Mouse (Mus musculus): ENCODE measurements around the gene Vps53. TPM values are rescaled to one million over a fixed set of nuclear protein-coding genes. Genes with fewer than 3 reads are reported as not detected.

The Vps53 gene
- polyA plus RNA-seq, 1 experiment from 2014 or later = 63.8 TPM

DNA sequence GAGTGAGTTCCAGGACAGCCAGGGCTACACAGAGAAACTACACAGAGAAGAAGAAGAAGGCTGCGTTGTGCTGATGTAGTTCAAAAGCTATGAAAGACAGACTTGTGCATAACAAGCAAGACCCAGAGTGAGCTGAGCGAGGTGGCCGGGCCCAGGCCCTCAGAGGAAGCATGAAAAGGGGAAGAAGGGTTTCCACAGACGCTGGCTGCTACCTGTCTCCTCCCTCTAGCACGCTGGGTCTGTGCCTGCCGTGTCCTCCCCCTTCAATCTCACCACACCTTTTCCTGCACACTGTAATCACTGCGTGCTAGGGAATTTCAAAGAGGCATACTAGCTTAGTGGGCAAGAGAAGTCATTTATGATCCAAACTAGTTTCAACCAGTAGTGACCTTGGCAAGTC lies 115.0 kb downstream of the Vps53 start:
- ATAC-seq (no peak), DNase-seq (ENCODE audit: low spot score) (no peak)
- Histone ChIP-seq H3K4me2 (ENCODE audit: low read length) (no peak overlapping the region), H3K4me3 (ENCODE audit: low read depth, low read length) (no peak overlapping the region), H3K36me3 (ENCODE audit: control insufficient read depth, insufficient read depth, low read length) (peaks cover 31% of the 10 kb centered on the region), H3K27me3 (replicated peaks; ENCODE audit: control insufficient read depth, insufficient read depth, low read length) (no peaks in the 10 kb centered on the region), H3K9ac (ENCODE audit: low read length) (no peak overlapping the region), H3K9me3 (replicated peaks; ENCODE audit: control insufficient read depth, low read length) (no peaks in the 10 kb centered on the region), H3K4me1 (ENCODE audit: control insufficient read depth, insufficient read depth, low read length) (no peaks in the 10 kb centered on the region), H3K27ac (ENCODE audit: low read depth, low read length) (no peak overlapping the region)
- 93% methylated on average over 7 of the region's 7 CpGs for WGBS

DNA sequence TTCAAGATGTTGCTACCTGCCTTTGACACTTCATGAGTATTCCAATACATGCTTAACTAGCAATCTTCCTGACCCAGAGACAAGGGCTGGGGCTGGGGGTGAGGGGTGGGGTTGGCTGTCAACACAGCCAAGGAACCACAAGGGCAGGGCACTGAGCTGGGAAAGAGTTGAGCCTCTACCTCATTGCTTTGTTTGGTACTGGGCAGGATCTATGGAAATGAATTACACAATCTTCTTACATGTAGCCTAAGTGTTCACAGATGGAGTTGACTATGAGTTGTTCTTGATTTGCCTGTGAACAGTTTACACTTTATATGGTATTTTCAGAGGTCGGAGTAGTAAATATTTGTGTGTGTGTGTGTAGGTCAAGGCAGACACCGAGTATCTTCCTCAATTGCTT lies 118.5 kb downstream of the Vps53 start:
- Histone ChIP-seq H3K36me3 (ENCODE audit: control insufficient read depth, insufficient read depth, low read length) (peaks cover 27% of the 10 kb centered on the region), H3K4me3 (ENCODE audit: low read depth, low read length) (no peak overlapping the region)
- 98% methylated on average over 2 of the region's 2 CpGs for WGBS

DNA sequence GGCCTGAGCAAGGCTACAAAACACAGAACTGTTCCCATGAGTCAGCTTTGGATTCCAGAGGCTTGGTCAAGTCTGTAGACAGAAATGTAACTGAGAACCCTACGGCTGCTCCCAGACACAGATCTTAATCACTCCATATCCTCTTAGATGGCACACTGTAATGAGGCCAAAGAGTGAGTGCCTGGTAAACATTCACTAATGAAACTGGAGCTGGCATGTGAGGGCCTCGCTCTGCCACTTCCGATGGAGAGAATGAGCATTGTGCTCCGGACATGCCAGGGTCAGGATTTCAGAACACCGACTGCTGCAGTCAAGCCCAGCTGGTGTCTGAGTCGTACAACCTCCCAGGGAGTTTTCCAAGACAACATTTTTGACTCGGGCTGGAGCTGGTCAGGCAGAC lies 119.5 kb downstream of the Vps53 start:
- no peak overlapping the region for H3K9ac ChIP-seq (ENCODE audit: low read length)
- H3K36me3 ChIP-seq (ENCODE audit: control insufficient read depth, insufficient read depth, low read length) = peaks cover 25% of the 10 kb centered on the region
- H3K4me2 ChIP-seq (ENCODE audit: low read length) = no peak overlapping the region
- WGBS = 89% methylated on average over 7 of the region's 7 CpGs
- no peaks in the 10 kb centered on the region for H3K4me1 ChIP-seq (ENCODE audit: control insufficient read depth, insufficient read depth, low read length)
- H3K4me3 ChIP-seq (ENCODE audit: low read depth, low read length) = no peak overlapping the region
- H3K9me3 ChIP-seq (replicated peaks; ENCODE audit: control insufficient read depth, low read length) = no peaks in the 10 kb centered on the region
- ATAC-seq = no peak
- no peak overlapping the region for H3K27ac ChIP-seq (ENCODE audit: low read depth, low read length)
- DNase-seq (ENCODE audit: low spot score) = no peak
- H3K27me3 ChIP-seq (replicated peaks; ENCODE audit: control insufficient read depth, insufficient read depth, low read length) = no peaks in the 10 kb centered on the region

More for the DNA sequence above, 118.5 kb downstream of the Vps53 start:
- Histone ChIP-seq H3K27me3 (replicated peaks; ENCODE audit: control insufficient read depth, insufficient read depth, low read length) (no peaks in the 10 kb centered on the region), H3K4me2 (ENCODE audit: low read length) (no peak overlapping the region), H3K9me3 (replicated peaks; ENCODE audit: control insufficient read depth, low read length) (no peaks in the 10 kb centered on the region), H3K9ac (ENCODE audit: low read length) (no peak overlapping the region), H3K27ac (ENCODE audit: low read depth, low read length) (no peak overlapping the region), H3K4me1 (ENCODE audit: control insufficient read depth, insufficient read depth, low read length) (no peaks in the 10 kb centered on the region)
- no peak for DNase-seq (ENCODE audit: low spot score)
- no peak for ATAC-seq

DNA sequence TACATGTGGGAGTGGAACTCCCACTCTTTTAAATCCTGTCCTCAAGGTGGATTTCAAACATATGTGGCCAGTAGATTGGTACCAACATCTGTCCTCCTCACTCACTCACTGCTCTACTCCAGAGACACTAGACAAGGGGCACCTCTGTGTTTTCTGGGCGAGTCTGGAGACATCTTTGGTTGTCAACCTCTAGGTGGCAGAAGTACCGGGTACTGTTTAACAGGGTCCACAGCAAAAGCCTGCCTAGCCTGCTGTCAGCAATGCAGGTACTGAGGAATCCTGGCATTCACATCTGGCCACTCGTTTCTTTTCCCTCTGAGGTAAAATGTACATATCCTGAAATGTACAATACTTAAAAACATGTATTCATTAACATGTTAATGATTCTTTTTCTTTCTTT lies 123.0 kb downstream of the Vps53 start:
- H3K4me2 ChIP-seq (ENCODE audit: low read length) = no peak overlapping the region
- no peaks in the 10 kb centered on the region for H3K9me3 ChIP-seq (replicated peaks; ENCODE audit: control insufficient read depth, low read length)
- peaks cover 13% of the 10 kb centered on the region; the same call in 1 of the 2 replicates for H3K36me3 ChIP-seq (ENCODE audit: control insufficient read depth, insufficient read depth, low read length)
- DNase-seq (ENCODE audit: low spot score) = peak; percentile 38
- H3K27ac ChIP-seq (ENCODE audit: low read depth, low read length) = no peak overlapping the region
- H3K4me3 ChIP-seq (ENCODE audit: low read depth, low read length) = no peak overlapping the region
- ATAC-seq = no peak
- 24% methylated on average over 3 of the region's 3 CpGs for WGBS
- no peak overlapping the region for H3K9ac ChIP-seq (ENCODE audit: low read length)
- H3K4me1 ChIP-seq (ENCODE audit: control insufficient read depth, insufficient read depth, low read length) = no peaks in the 10 kb centered on the region
- H3K27me3 ChIP-seq (replicated peaks; ENCODE audit: control insufficient read depth, insufficient read depth, low read length) = no peaks in the 10 kb centered on the region

DNA sequence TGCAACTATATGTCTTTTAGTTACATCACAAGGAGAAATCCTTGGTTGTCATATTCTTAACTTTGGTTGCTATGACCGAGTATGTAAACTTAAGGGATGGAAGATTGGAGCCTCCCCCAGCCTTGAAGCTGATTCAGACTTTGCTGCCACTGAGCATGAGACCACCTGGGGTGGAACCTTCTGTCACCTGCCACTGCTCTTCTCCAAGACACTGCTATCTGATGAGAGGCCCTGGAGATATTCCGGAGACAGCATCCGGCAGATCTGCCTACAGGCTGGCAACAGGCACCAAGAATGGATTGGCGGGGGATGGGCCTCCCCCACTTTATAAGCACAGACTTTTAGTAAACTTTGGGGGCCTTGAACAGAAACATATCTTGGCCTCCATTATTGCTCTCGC lies 127.0 kb downstream of the Vps53 start:
- H3K9ac ChIP-seq (ENCODE audit: low read length) = no peak overlapping the region
- H3K27ac ChIP-seq (ENCODE audit: low read depth, low read length) = no peak overlapping the region
- H3K4me2 ChIP-seq (ENCODE audit: low read length) = no peak overlapping the region
- 97% methylated on average over 5 of the region's 5 CpGs for WGBS
- no peaks in the 10 kb centered on the region for H3K36me3 ChIP-seq (ENCODE audit: control insufficient read depth, insufficient read depth, low read length)
- H3K4me3 ChIP-seq (ENCODE audit: low read depth, low read length) = no peak overlapping the region
- no peak for ATAC-seq
- no peak for DNase-seq (ENCODE audit: low spot score)
- no peaks in the 10 kb centered on the region for H3K27me3 ChIP-seq (replicated peaks; ENCODE audit: control insufficient read depth, insufficient read depth, low read length)
- H3K4me1 ChIP-seq (ENCODE audit: control insufficient read depth, insufficient read depth, low read length) = no peaks in the 10 kb centered on the region
- H3K9me3 ChIP-seq (replicated peaks; ENCODE audit: control insufficient read depth, low read length) = no peaks in the 10 kb centered on the region

DNA sequence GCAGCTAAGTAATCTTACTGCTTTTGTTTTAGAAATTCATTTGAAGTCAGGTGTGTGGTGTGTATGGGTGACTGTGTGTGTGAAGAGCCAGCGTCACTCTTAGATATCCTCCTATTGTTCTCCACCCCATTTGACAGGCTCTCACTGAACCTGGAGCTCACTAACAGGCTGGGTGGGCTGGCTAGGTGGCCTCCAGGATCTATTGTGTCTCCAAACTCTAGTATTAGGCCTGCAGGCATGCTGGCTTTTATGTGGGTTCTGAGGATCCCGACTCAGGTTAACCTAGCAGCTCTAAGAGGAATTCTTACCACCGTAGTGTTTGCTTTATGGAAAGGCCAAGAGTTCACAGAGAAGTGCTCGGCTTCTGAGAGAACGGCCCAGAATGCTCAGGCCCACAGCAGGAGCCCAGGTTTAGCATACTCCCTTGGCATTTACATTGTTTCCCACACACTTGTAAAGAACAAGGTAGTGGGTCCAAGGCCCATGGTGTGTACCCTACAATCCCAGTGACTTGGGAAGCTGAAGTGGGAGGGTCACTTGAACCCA lies 128.4 kb downstream of the Vps53 start:
- H3K4me1 ChIP-seq (ENCODE audit: control insufficient read depth, insufficient read depth, low read length) = no peaks in the 10 kb centered on the region
- H3K36me3 ChIP-seq (ENCODE audit: control insufficient read depth, insufficient read depth, low read length) = peaks cover 7% of the 10 kb centered on the region
- no peaks in the 10 kb centered on the region for H3K9me3 ChIP-seq (replicated peaks; ENCODE audit: control insufficient read depth, low read length)
- no peaks in the 10 kb centered on the region for H3K27me3 ChIP-seq (replicated peaks; ENCODE audit: control insufficient read depth, insufficient read depth, low read length)
- WGBS = 38% methylated on average over 5 of the region's 5 CpGs
- ATAC-seq (no peak), DNase-seq (ENCODE audit: low spot score) (no peak)
- no peak overlapping the region for H3K9ac ChIP-seq (ENCODE audit: low read length)
- H3K4me3 ChIP-seq (ENCODE audit: low read depth, low read length) = no peak overlapping the region
- H3K27ac ChIP-seq (ENCODE audit: low read depth, low read length) = no peak overlapping the region
- H3K4me2 ChIP-seq (ENCODE audit: low read length) = no peak overlapping the region

DNA sequence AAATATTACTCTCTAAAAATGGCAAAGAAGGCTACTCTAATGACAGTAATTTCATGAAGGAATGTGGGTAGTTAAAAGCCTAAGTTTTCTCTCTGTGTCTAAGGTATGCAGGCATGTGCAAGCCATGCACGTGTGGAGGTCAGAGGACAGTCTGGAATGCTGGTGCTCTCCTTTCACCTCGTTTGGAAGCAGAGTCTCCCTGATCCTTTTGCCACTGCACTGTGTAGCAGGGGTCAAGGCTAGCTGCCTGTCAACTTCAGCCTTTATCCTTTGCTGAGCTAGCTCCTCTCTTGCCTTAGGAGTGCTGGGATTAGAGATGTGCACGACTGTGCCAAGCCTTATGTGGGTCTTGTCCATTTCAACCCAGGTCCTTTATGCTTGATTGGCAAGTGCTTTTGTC lies 128.9 kb downstream of the Vps53 start:
- H3K36me3 ChIP-seq (ENCODE audit: control insufficient read depth, insufficient read depth, low read length) = peaks cover 12% of the 10 kb centered on the region
- no peaks in the 10 kb centered on the region for H3K27me3 ChIP-seq (replicated peaks; ENCODE audit: control insufficient read depth, insufficient read depth, low read length)
- H3K27ac ChIP-seq (ENCODE audit: low read depth, low read length) = no peak overlapping the region
- no peaks in the 10 kb centered on the region for H3K9me3 ChIP-seq (replicated peaks; ENCODE audit: control insufficient read depth, low read length)
- ATAC-seq (no peak), DNase-seq (ENCODE audit: low spot score) (no peak)
- no peak overlapping the region for H3K4me2 ChIP-seq (ENCODE audit: low read length)
- H3K9ac ChIP-seq (ENCODE audit: low read length) = no peak overlapping the region
- no peak overlapping the region for H3K4me3 ChIP-seq (ENCODE audit: low read depth, low read length)
- 37% methylated on average over 3 of the region's 3 CpGs for WGBS
- H3K4me1 ChIP-seq (ENCODE audit: control insufficient read depth, insufficient read depth, low read length) = no peaks in the 10 kb centered on the region

DNA sequence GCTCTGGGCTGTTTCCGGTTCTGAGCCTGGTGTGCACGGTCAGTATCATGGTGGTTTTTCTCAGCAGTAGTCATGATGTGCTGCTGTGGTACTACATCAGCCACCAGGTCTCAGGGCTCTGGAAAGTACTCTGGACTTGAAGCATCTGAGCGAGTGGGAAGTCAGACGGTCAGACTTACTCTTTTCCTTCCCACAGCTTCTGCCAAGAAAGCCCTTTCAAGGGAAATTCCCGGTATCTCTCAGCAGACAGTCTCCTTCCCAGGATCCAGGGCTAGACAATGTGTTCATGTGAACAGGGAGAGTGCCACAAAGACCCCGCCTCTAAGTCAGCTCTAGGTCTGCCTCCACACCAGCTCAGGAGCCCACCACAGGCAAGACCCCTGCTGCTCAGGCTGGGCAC lies 134.1 kb downstream of the Vps53 start:
- no peak overlapping the region for H3K27ac ChIP-seq (ENCODE audit: low read depth, low read length)
- H3K4me3 ChIP-seq (ENCODE audit: low read depth, low read length) = no peak overlapping the region
- no peak overlapping the region for H3K4me2 ChIP-seq (ENCODE audit: low read length)
- 84% methylated on average over 6 of the region's 6 CpGs for WGBS
- no peak overlapping the region for H3K9ac ChIP-seq (ENCODE audit: low read length)
- ATAC-seq (no peak), DNase-seq (ENCODE audit: low spot score) (no peak)
- H3K27me3 ChIP-seq (replicated peaks; ENCODE audit: control insufficient read depth, insufficient read depth, low read length) = no peaks in the 10 kb centered on the region
- peaks cover 21% of the 10 kb centered on the region for H3K36me3 ChIP-seq (ENCODE audit: control insufficient read depth, insufficient read depth, low read length)
- H3K9me3 ChIP-seq (replicated peaks; ENCODE audit: control insufficient read depth, low read length) = no peaks in the 10 kb centered on the region
- 0 out of 2 replicates have a peak, but pooled peaks cover 2% of the 10 kb centered on the region for H3K4me1 ChIP-seq (ENCODE audit: control insufficient read depth, insufficient read depth, low read length)

DNA sequence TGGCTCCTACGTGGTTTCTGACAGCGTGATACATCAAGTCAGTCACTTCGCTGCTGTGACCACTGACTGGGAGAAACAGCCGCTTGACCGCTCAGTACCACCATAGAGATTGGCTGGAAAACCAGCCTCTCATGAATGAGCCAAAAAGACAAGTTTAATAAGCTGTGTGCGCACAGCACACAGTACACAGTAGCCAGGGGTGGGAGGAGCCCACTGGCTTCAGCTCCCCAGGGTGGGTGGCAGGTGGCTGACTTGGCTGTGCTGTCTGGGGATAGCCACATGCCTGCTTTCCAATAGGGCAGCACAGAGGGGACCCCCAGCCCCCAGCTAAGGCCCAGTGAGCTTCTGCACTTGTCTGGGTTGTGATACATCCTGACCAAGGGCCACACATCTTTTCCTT lies 135.0 kb downstream of the Vps53 start:
- Histone ChIP-seq H3K4me2 (ENCODE audit: low read length) (no peak overlapping the region), H3K36me3 (ENCODE audit: control insufficient read depth, insufficient read depth, low read length) (peaks cover 21% of the 10 kb centered on the region), H3K4me1 (ENCODE audit: control insufficient read depth, insufficient read depth, low read length) (0 out of 2 replicates have a peak, but pooled peaks cover 2% of the 10 kb centered on the region), H3K9me3 (replicated peaks; ENCODE audit: control insufficient read depth, low read length) (no peaks in the 10 kb centered on the region), H3K27ac (ENCODE audit: low read depth, low read length) (no peak overlapping the region), H3K27me3 (replicated peaks; ENCODE audit: control insufficient read depth, insufficient read depth, low read length) (no peaks in the 10 kb centered on the region), H3K4me3 (ENCODE audit: low read depth, low read length) (no peak overlapping the region), H3K9ac (ENCODE audit: low read length) (no peak overlapping the region)
- no peak for DNase-seq (ENCODE audit: low spot score)
- no peak for ATAC-seq
- 91% methylated on average over 6 of the region's 6 CpGs for WGBS

All from forebrain, embryonic 14.5 days (tissue).